In the genomic region with DNA sequence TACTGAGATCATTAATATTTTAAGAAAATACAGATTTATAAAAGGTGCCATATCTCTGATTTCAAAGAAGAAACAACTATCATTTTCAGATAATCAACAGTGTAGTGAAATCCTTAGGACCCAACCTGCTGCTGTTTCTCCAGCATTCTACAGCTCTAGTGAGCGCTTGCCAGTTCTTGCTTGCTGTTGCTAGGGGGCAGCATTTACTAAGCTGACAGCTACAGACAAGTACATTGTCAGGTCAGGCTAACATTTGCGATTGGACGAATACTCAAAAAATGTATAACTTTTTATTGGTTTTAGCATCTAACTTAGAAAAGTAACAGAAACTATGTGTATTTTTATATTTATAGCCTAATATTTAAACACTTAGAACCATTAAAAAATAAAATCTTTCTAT, we compare ENCODE assay signal across 8 mouse cellular contexts.
DNase-seq lines count a peak whose midpoint lies in the region; ATAC-seq and TF ChIP-seq lines count a peak whose summit lies in the region.

No protein-coding gene starts in this region.

- no peak for TF ChIP-seq CTCF in thymus, adult 2 months (IDR thresholded peaks at IDR 0.05; ENCODE audit: borderline replicate concordance, control insufficient read depth, extremely low read depth, insufficient read depth, low read length, poor library complexity)
- TF ChIP-seq CTCF in intestine, postnatal 0 days (IDR thresholded peaks at IDR 0.05; ENCODE audit: low read depth), result peak; percentile 92

- no peaks in the 10 kb centered on the region for H3K36me3 ChIP-seq in thymus, adult 2 months (ENCODE audit: control insufficient read depth, insufficient read depth, low read length)
- H3K36me3 ChIP-seq in intestine, postnatal 0 days (ENCODE audit: control insufficient read depth, insufficient read depth), result peaks cover 5% of the 10 kb centered on the region
- no peaks in the 10 kb centered on the region for H3K36me3 ChIP-seq in midbrain, embryonic 11.5 days (ENCODE audit: control insufficient read depth, insufficient read depth, low read length)

- H3K4me2 ChIP-seq in intestine, postnatal 0 days (replicated peaks; ENCODE audit: low read depth), result no peak overlapping the region
- no peak overlapping the region for H3K4me2 ChIP-seq in midbrain, embryonic 11.5 days

- no peaks in the 10 kb centered on the region for H3K9me3 ChIP-seq in intestine, postnatal 0 days (ENCODE audit: control insufficient read depth)
- no peaks in the 10 kb centered on the region for H3K9me3 ChIP-seq in midbrain, embryonic 11.5 days (ENCODE audit: control insufficient read depth, low read length)

- no peaks in the 10 kb centered on the region for H3K27me3 ChIP-seq in thymus, adult 2 months (ENCODE audit: control insufficient read depth, insufficient read depth, low read length)
- H3K27me3 ChIP-seq in intestine, postnatal 0 days (replicated peaks; ENCODE audit: control insufficient read depth, insufficient read depth, low read length), result no peaks in the 10 kb centered on the region
- H3K27me3 ChIP-seq in midbrain, embryonic 11.5 days (ENCODE audit: control insufficient read depth, insufficient read depth, low read length), result no peaks in the 10 kb centered on the region

- intact Hi-C loops in left cerebral cortex, postnatal 36 days (cut with DNase I), result loop anchor here (5.0 kb wide), 1 partner anchor 345 kb away; a partner anchor contains a TSS

- H3K4me1 ChIP-seq in thymus, adult 2 months (replicated peaks; ENCODE audit: control insufficient read depth, insufficient read depth, low read length), result no peaks in the 10 kb centered on the region
- H3K4me1 ChIP-seq in intestine, postnatal 0 days (replicated peaks; ENCODE audit: control insufficient read depth, insufficient read depth, low read length), result no peaks in the 10 kb centered on the region
- peaks cover 16% of the 10 kb centered on the region for H3K4me1 ChIP-seq in midbrain, embryonic 11.5 days (ENCODE audit: control insufficient read depth, insufficient read depth, low read length)

- no peak overlapping the region for H3K9ac ChIP-seq in intestine, postnatal 0 days (ENCODE audit: low read depth, low read length)
- no peak overlapping the region for H3K9ac ChIP-seq in midbrain, embryonic 11.5 days (ENCODE audit: low read length)

- TF ChIP-seq POLR2A in thymus, adult 2 months (IDR thresholded peaks at IDR 0.05; ENCODE audit: control insufficient read depth, extremely low read depth, insufficient read depth, low read length, poor library complexity), result no peak

- 67% methylated on average over 3 of the region's 3 CpGs for WGBS in thymus, adult 2 months
- 32% methylated on average over 3 of the region's 3 CpGs for WGBS in intestine, postnatal 0 days
- WGBS in midbrain, embryonic 11.5 days, result 39% methylated on average over 3 of the region's 3 CpGs

- no peak overlapping the region for H3K4me3 ChIP-seq in thymus, adult 2 months (ENCODE audit: control insufficient read depth, insufficient read depth, low read length)
- no peak overlapping the region for H3K4me3 ChIP-seq in intestine, postnatal 0 days (ENCODE audit: low read depth, low read length)
- H3K4me3 ChIP-seq in midbrain, embryonic 11.5 days (ENCODE audit: low read depth, low read length), result no peak overlapping the region

- DNase-seq in thymus, adult 2 months, result peak; percentile 26
- DNase-seq in thymus, adult 18-20 months, result no peak
- peak; percentile 24 for DNase-seq in cerebellum, adult 9-10 months
- peak; percentile 29 to 36 for DNase-seq in frontal cortex, postnatal 14 days (ENCODE audit: low spot score in 2 of 2)
- DNase-seq in left cerebral cortex, postnatal 36 days (ENCODE audit: low spot score in 2 of 2), result peak; percentile 33 to 37
- DNase-seq in midbrain, embryonic 11.5 days (ENCODE audit: low spot score, missing footprints), result peak; percentile 85
- DNase-seq in telencephalon, adult 2 months (ENCODE audit: low read depth, low spot score), result peak; percentile 42

- no peak overlapping the region for H3K27ac ChIP-seq in thymus, adult 2 months (ENCODE audit: control insufficient read depth, insufficient read depth, low read length)
- no peak overlapping the region for H3K27ac ChIP-seq in intestine, postnatal 0 days (ENCODE audit: low read depth, low read length)
- no peak overlapping the region for H3K27ac ChIP-seq in midbrain, embryonic 11.5 days (ENCODE audit: low read depth, low read length)

- no peak for ATAC-seq in intestine, postnatal 0 days
- ATAC-seq in midbrain, embryonic 11.5 days (ENCODE audit: low FRiP score), result peak; percentile 74

Comparison
In these comparisons a context has a peak if more than half of its experiments do, and no peak if none do; other contexts are left out.
1. DNase-seq: peak in thymus, adult 2 months (single experiment), cerebellum, adult 9-10 months (single experiment), frontal cortex, postnatal 14 days (2 of 2), left cerebral cortex, postnatal 36 days (2 of 2), midbrain, embryonic 11.5 days (single experiment) and telencephalon, adult 2 months (single experiment); none in thymus, adult 18-20 months (0 of 2).